Mouse (Mus musculus): ENCODE measurements around the gene Ncl. TPM values are rescaled to one million over a fixed set of nuclear protein-coding genes. Genes with fewer than 3 reads are reported as not detected.

The Ncl gene
- polyA plus RNA-seq, 1 experiment from 2014 or later = 175 TPM

- WGBS (ENCODE audit: insufficient replicate concordance) = 40% methylated on average over 3 of the region's 3 CpGs
- H3K9ac ChIP-seq (replicated peaks) = no peak overlapping the region
- peaks cover 8% of the 10 kb centered on the region; the same call in 1 of the 2 replicates for H3K4me1 ChIP-seq (ENCODE audit: insufficient read depth)
- ATAC-seq (peak; percentile 41), DNase-seq (no peak)
- no peak overlapping the region for H3K4me2 ChIP-seq (ENCODE audit: low read depth, low read length)
- TF ChIP-seq EP300 (IDR thresholded peaks at IDR 0.05; ENCODE audit: low read depth) (no peak), CTCF (IDR thresholded peaks at IDR 0.05; ENCODE audit: low read depth) (no peak)
- no peak overlapping the region for H3K27ac ChIP-seq (ENCODE audit: low read depth)
- no peaks in the 10 kb centered on the region for H3K36me3 ChIP-seq (replicated peaks; ENCODE audit: insufficient read depth, low read length)
- no peaks in the 10 kb centered on the region for H3K9me3 ChIP-seq (ENCODE audit: low read length)
- H3K27me3 ChIP-seq (ENCODE audit: insufficient read depth, low read length) = no peaks in the 10 kb centered on the region
- H3K4me3 ChIP-seq (ENCODE audit: low read depth, low read length) = no peak overlapping the region
These were observed 40.1 kb upstream of the Ncl start for GRCm38 (mm10) chr1:86399322-86399721.

GRCm38 (mm10) chr1:86398222-86398621 is 39.0 kb upstream of the Ncl start:
- Histone ChIP-seq H3K9me3 (ENCODE audit: low read length) (no peaks in the 10 kb centered on the region), H3K27me3 (ENCODE audit: insufficient read depth, low read length) (no peaks in the 10 kb centered on the region), H3K36me3 (replicated peaks; ENCODE audit: insufficient read depth, low read length) (no peaks in the 10 kb centered on the region), H3K4me2 (ENCODE audit: low read depth, low read length) (no peak overlapping the region), H3K9ac (replicated peaks) (no peak overlapping the region), H3K27ac (ENCODE audit: low read depth) (peak overlapping the region; percentile 23; the same call in 1 of the 2 replicates), H3K4me3 (ENCODE audit: low read depth, low read length) (no peak overlapping the region), H3K4me1 (ENCODE audit: insufficient read depth) (peaks cover 8% of the 10 kb centered on the region; the same call in 1 of the 2 replicates)
- 45% methylated on average over 7 of the region's 7 CpGs for WGBS (ENCODE audit: insufficient replicate concordance)
- no peak for TF ChIP-seq EP300 (IDR thresholded peaks at IDR 0.05; ENCODE audit: low read depth)
- TF ChIP-seq CTCF (IDR thresholded peaks at IDR 0.05; ENCODE audit: low read depth) = no peak
- ATAC-seq (no peak), DNase-seq (no peak)

GRCm38 (mm10) chr1:86397621-86398020 is 38.4 kb upstream of the Ncl start:
- Histone ChIP-seq H3K36me3 (replicated peaks; ENCODE audit: insufficient read depth, low read length) (no peaks in the 10 kb centered on the region), H3K27ac (ENCODE audit: low read depth) (peak overlapping the region; percentile 23; the same call in 1 of the 2 replicates), H3K27me3 (ENCODE audit: insufficient read depth, low read length) (no peaks in the 10 kb centered on the region), H3K4me1 (ENCODE audit: insufficient read depth) (peaks cover 8% of the 10 kb centered on the region; the same call in 1 of the 2 replicates), H3K4me2 (ENCODE audit: low read depth, low read length) (no peak overlapping the region), H3K9me3 (ENCODE audit: low read length) (no peaks in the 10 kb centered on the region), H3K4me3 (ENCODE audit: low read depth, low read length) (no peak overlapping the region), H3K9ac (replicated peaks) (no peak overlapping the region)
- DNase-seq (no peak), ATAC-seq (no peak)
- WGBS (ENCODE audit: insufficient replicate concordance) = 78% methylated on average over 8 of the region's 8 CpGs
- TF ChIP-seq EP300 (IDR thresholded peaks at IDR 0.05; ENCODE audit: low read depth) (no peak), CTCF (IDR thresholded peaks at IDR 0.05; ENCODE audit: low read depth) (no peak)

GRCm38 (mm10) chr1:86395897-86396296 is 36.7 kb upstream of the Ncl start:
- no peak for ATAC-seq
- Histone ChIP-seq H3K9me3 (ENCODE audit: low read length) (no peaks in the 10 kb centered on the region), H3K4me1 (ENCODE audit: insufficient read depth) (peaks cover 8% of the 10 kb centered on the region; the same call in 1 of the 2 replicates), H3K36me3 (replicated peaks; ENCODE audit: insufficient read depth, low read length) (no peaks in the 10 kb centered on the region), H3K27me3 (ENCODE audit: insufficient read depth, low read length) (no peaks in the 10 kb centered on the region), H3K27ac (ENCODE audit: low read depth) (no peak overlapping the region), H3K4me3 (ENCODE audit: low read depth, low read length) (no peak overlapping the region), H3K4me2 (ENCODE audit: low read depth, low read length) (no peak overlapping the region), H3K9ac (replicated peaks) (no peak overlapping the region)
- WGBS (ENCODE audit: insufficient replicate concordance) = 65% methylated on average over 7 of the region's 7 CpGs
- peak; percentile 42 for DNase-seq
- TF ChIP-seq CTCF (IDR thresholded peaks at IDR 0.05; ENCODE audit: low read depth) = peak; percentile 53
- no peak for TF ChIP-seq EP300 (IDR thresholded peaks at IDR 0.05; ENCODE audit: low read depth)

- DNase-seq = no peak
- H3K4me3 ChIP-seq (ENCODE audit: low read depth, low read length) = no peak overlapping the region
- no peak overlapping the region for H3K4me2 ChIP-seq (ENCODE audit: low read depth, low read length)
- no peak overlapping the region for H3K9ac ChIP-seq (replicated peaks)
- no peaks in the 10 kb centered on the region for H3K27me3 ChIP-seq (ENCODE audit: insufficient read depth, low read length)
- no peak overlapping the region for H3K27ac ChIP-seq (ENCODE audit: low read depth)
- peaks cover 8% of the 10 kb centered on the region; the same call in 1 of the 2 replicates for H3K4me1 ChIP-seq (ENCODE audit: insufficient read depth)
- no peaks in the 10 kb centered on the region for H3K9me3 ChIP-seq (ENCODE audit: low read length)
- H3K36me3 ChIP-seq (replicated peaks; ENCODE audit: insufficient read depth, low read length) = no peaks in the 10 kb centered on the region
- 0 out of 2 replicates have a peak, but pooled peaks have one; percentile 8 for ATAC-seq
- WGBS (ENCODE audit: insufficient replicate concordance) = 49% methylated on average over 3 of the region's 3 CpGs
- no peak for TF ChIP-seq CTCF (IDR thresholded peaks at IDR 0.05; ENCODE audit: low read depth)
- TF ChIP-seq EP300 (IDR thresholded peaks at IDR 0.05; ENCODE audit: low read depth) = no peak
These were observed 35.0 kb upstream of the Ncl start for GRCm38 (mm10) chr1:86394246-86394645.

GRCm38 (mm10) chr1:86393219-86393618 is 34.0 kb upstream of the Ncl start:
- no peak for TF ChIP-seq CTCF (IDR thresholded peaks at IDR 0.05; ENCODE audit: low read depth)
- H3K9me3 ChIP-seq (ENCODE audit: low read length) = no peaks in the 10 kb centered on the region
- H3K36me3 ChIP-seq (replicated peaks; ENCODE audit: insufficient read depth, low read length) = no peaks in the 10 kb centered on the region
- no peak for DNase-seq
- H3K4me3 ChIP-seq (ENCODE audit: low read depth, low read length) = no peak overlapping the region
- 55% methylated on average over 3 of the region's 3 CpGs for WGBS (ENCODE audit: insufficient replicate concordance)
- no peak for ATAC-seq
- no peak overlapping the region for H3K4me2 ChIP-seq (ENCODE audit: low read depth, low read length)
- H3K27me3 ChIP-seq (ENCODE audit: insufficient read depth, low read length) = no peaks in the 10 kb centered on the region
- 0 out of 2 replicates have a peak, but pooled peaks cover 3% of the 10 kb centered on the region for H3K4me1 ChIP-seq (ENCODE audit: insufficient read depth)
- no peak overlapping the region for H3K27ac ChIP-seq (ENCODE audit: low read depth)
- no peak overlapping the region for H3K9ac ChIP-seq (replicated peaks)

- no peaks in the 10 kb centered on the region for H3K9me3 ChIP-seq (ENCODE audit: low read length)
- H3K4me3 ChIP-seq (ENCODE audit: low read depth, low read length) = no peak overlapping the region
These were observed 32.2 kb upstream of the Ncl start for GRCm38 (mm10) chr1:86391425-86391824.

More at GRCm38 (mm10) chr1:86391425-86391824, 32.2 kb upstream of the Ncl start:
- Histone ChIP-seq H3K27ac (ENCODE audit: low read depth) (no peak overlapping the region), H3K36me3 (replicated peaks; ENCODE audit: insufficient read depth, low read length) (no peaks in the 10 kb centered on the region), H3K4me2 (ENCODE audit: low read depth, low read length) (no peak overlapping the region), H3K27me3 (ENCODE audit: insufficient read depth, low read length) (no peaks in the 10 kb centered on the region), H3K9ac (replicated peaks) (no peak overlapping the region), H3K4me1 (ENCODE audit: insufficient read depth) (no peaks in the 10 kb centered on the region)
- no peak for ATAC-seq
- 84% methylated on average over 2 of the region's 2 CpGs for WGBS (ENCODE audit: insufficient replicate concordance)
- no peak for DNase-seq
- TF ChIP-seq CTCF (IDR thresholded peaks at IDR 0.05; ENCODE audit: low read depth) (no peak), EP300 (IDR thresholded peaks at IDR 0.05; ENCODE audit: low read depth) (no peak)

Measured in liver, postnatal 0 days (tissue).